Mouse (Mus musculus): ENCODE measurements around the gene Zfp945. TPM values are rescaled to one million over a fixed set of nuclear protein-coding genes. Genes with fewer than 3 reads are reported as not detected.
"Not testable (repeated sequence)": the region's sequence is repeated elsewhere in the genome, so short reads cannot be mapped to it uniquely, and the experiment has no call there.

The Zfp945 gene
- 10 to 100 TPM in 1 of 2 experiments, 1 to 10 TPM in 1; 9.4 to 10.5 TPM for total RNA-seq (2021)

DNA sequence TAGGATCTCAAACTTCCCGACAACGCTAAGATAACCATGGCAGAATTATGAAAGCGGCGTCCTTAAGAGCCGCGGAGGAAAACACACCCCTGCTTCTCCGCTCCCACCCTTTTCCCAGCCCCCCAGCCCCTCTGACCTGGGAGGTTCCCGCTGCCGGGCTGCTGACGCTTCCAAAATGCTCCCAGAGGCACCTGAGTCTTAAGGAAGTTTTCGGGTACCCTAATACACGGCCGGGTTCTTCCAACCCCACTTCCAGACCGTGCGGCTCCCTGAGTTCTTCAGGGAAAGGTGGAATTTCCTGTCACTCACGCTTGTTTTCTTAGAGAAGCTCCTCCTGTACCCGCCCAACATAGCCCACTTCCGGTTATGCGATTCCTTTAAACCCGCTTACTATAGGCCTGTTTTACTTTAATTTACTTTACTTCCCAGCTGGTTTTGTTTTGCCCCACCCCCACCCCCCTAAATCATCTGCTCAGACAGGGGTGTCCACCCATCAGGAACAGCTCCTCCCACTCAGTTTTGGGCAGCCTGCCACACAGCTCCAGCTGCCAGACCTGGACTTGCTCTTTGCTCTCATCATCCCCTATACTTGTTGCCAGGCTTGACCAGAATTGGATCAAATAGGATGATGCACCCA, at the start of gene Zfp945:
Zfp945 (minus strand) TSS at position 290 of the 637 bp plus-strand sequence.
- DNase-seq: peak; percentile 83 to 86
- intact Hi-C loops (cut with DNase I): loop anchor here (5.0 to 10.0 kb wide), 4 partner anchors 50 to 442 kb away; partner anchors contain the start of genes Zfp40 and Zfp946

DNA sequence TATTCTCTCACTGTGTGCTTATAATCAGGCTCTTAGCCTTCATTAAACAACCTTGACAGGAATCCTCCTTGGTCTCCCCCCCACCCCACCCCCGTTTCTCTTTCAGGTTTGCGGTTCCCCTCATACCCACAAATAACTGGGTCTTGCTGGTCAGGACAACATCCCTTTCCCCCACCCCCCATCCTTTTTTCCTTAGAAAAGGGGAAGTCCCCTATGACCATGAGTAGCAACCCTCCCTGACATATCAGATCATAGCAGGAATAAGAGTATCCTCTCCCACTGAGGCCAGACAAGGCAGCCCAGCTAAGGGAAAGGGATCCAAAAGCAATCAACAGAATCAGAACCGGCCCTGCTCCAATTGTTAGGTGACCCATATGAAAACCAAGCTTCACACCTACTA, 21.4 kb upstream of the Zfp945 start:
- no peak for DNase-seq
- intact Hi-C loops (cut with DNase I): no loop called here

DNA sequence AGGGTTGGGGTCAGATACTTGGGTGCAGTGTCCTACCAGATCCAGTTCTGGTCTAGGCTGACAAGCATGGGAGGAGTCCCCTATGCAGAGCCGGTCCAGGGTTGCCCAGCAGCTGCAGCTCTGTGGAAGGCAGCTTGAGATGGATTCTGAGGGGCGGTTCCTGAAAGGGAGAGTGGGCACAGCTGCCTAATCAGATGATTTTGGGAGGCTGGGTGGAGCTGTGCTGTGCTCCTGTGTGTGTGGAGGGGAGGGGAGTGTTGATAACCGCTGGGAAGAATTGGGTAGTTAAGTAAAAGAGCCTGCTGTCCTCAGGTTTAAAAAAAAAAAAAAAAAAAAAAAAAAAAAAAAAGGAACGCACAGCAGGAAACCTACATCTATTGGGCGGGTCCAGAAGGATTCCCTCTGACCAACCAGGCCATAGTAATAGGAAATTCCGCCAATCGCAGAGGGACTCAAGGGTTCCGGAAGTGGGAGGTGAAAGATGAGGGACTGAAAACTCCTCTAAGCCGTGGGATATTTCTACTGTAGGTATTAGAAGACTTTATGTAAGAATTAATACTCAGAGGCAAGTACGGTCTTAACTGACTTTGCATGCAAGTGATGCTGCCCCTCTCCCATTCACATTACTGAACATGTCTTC, 17.2 kb upstream of the Zfp945 start:
- no peak for DNase-seq

DNA sequence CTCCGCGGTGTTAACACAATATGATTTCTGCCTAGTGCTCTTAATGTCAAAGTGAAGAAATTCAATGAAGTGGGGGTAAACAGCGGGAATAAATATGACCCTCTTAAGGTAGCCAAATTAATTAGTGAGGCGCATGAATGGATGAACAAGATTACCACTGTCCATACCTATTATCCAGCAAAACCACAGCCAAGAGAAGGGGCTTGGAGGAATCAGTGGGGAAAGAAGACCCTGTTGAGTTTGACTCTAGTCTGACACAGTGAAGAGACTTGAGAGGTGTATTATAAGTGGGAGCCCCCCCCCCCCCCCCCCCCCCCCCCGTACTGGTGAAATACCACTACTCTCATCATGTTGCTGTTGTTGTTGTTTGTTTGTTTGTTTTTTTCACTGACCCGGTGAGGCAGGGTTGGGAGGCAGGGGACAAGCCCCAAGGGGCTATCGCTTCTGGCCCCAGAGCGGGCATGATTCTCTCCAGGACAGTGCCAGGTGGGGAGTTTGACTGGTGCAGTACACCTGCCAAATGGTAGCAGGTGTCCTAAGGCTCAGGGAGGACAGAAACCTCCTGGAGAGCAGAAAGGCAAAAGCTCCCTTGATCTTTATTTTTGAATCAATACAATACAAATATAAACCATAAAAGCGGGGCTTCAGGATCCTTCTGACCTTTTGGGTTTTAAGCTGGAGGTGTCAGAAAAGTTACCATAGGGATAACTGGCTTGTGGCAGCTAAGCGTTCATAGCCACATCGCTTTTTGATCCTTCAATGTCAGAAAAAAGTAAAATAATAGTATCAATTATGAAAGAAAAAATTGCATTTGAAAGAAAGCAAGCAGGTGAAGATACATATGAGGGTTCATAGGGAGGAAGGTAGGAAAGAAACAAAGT, 10.7 kb upstream of the Zfp945 start:
- DNase-seq: no peak
- intact Hi-C loops (cut with DNase I): no loop called here

More for the DNA sequence above, 17.2 kb upstream of the Zfp945 start:
- intact Hi-C loops (cut with DNase I): no loop called here

DNA sequence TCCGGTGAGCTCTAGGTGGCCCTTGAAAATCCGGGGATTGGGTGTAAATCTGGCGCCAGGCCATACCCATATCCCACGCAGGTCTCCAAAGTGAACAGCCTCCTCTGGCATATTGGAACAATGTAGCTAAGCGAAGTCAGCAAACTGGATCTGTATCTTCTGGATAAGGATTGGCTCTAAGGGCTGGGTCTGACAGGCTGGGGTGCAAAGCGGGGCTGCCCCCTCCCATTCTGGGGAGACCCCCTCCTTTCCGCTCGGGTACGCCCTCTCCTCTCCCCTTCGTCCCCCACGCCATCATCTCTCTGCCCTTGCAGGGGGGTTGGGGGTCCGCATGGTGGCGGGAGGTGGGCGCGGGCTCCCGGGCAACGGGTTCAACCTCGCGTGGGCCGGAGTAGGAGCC, 9.4 kb upstream of the Zfp945 start:
- intact Hi-C loops (cut with DNase I): no loop called here
- DNase-seq: no peak

DNA sequence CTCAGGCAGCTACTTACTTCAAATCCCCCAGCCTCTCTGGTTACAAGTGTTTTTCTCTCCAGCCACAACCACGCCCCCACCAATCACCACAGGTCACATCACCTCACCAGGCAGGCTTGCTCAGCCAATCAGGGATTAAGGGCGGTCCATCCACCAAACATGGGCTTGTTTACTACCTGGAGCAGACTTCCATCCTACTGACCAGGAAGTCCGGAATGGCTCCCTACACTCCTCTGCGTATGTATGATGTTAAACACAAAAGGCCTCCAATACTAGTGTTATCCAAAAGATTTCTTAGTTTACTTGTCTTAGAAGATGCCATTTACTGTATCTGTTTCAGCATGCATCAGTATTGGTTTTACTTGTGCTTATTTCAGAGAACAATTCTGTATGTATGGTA, 8.6 kb upstream of the Zfp945 start:
- intact Hi-C loops (cut with DNase I); DNase-seq: not testable (repeated sequence)

DNA sequence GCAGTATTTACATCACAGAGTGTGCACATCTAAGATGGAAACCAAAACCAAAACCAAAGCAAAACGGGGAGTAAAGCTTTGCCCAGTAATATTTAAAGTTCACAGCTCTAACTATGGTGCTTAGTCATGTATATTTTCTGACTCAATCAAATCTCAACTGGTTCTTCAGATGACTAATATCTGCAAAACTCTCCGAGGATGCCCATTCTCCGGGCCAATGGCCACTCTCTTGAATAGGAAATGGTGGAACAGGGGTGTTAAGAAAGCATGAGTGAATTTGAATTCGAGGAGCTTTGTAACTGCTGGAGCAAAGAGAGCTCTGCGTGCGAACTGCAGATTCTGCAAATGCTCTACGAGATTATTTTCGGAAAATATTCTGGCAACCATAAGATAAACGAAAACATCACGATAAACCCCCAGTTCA, 501 bp downstream of the Zfp945 start:
- intact Hi-C loops (cut with DNase I): loop anchor here (5.0 to 10.0 kb wide), 4 partner anchors 49 to 442 kb away; partner anchors contain the start of genes Zfp40 and Zfp946
- no peak for DNase-seq

- no peak for DNase-seq
- intact Hi-C loops (cut with DNase I): no loop called here
These were observed 45.8 kb downstream of the Zfp945 start for GRCm38 (mm10) chr17:22821166-22821565.

GRCm38 (mm10) chr17:22818199-22818595, 48.7 kb downstream of the Zfp945 start:
- no peak for DNase-seq
- intact Hi-C loops (cut with DNase I): loop anchor here (5.0 kb wide), 2 partner anchors 49 to 374 kb away; partner anchors contain the start of genes Zfp40 and Zfp945

- DNase-seq: peak; percentile 73 to 75
- intact Hi-C loops (cut with DNase I): loop anchor here (5.0 kb wide), 2 partner anchors 50 to 375 kb away; partner anchors contain the start of genes Zfp40 and Zfp945
These were observed 49.3 kb downstream of the Zfp945 start for GRCm38 (mm10) chr17:22817471-22818198.

GRCm38 (mm10) chr17:22799707-22800106, 67.2 kb downstream of the Zfp945 start:
- peak; percentile 8 to 23 for DNase-seq
- intact Hi-C loops (cut with DNase I): no loop called here

Other genes starting within 250 kb of the Zfp945 start
- gene Vmn2r113, start 75.8 kb upstream of the Zfp945 start, total RNA-seq (2021): not detected
- gene Vmn2r-ps130, start 194.0 kb upstream of the Zfp945 start, total RNA-seq (2021): not detected

Data from heart, postnatal 10 days (tissue).